Mouse (Mus musculus) erythroid progenitor cell, adult 5-6 weeks (primary cell): ENCODE data around the gene Ociad1. TPM values are rescaled to one million over a fixed set of nuclear protein-coding genes. Genes with fewer than 3 reads are reported as not detected.

Experiments
- ATAC-seq: replicated peaks from 2 replicates; pipeline ENCODE4 v1.8.0; 2016; ENCODE audit warnings: moderate number of reproducible peaks, mild to moderate bottlenecking, moderate TSS enrichment, inconsistent platforms; ENCODE audit not compliant: poor library complexity, low FRiP score, severe bottlenecking
- total RNA-seq, 2 experiments: library from RNA; stranded (forward) in 1 of 2; stranded (reverse) in 1 of 2; fragments of 150-400 nt in 1 of 2; fragments of 186-747, 209-891 nt in 1 of 2; gene quantifications; 2 replicates each; pipeline versions ENCODE4 v1.2.3 to v1.2.4; 2015 to 2017; ENCODE audit warnings: low replicate concordance in 2 of 2

The Ociad1 gene
- total RNA-seq, 2 experiments from 2014 or later = 108 to 187 TPM

DNA sequence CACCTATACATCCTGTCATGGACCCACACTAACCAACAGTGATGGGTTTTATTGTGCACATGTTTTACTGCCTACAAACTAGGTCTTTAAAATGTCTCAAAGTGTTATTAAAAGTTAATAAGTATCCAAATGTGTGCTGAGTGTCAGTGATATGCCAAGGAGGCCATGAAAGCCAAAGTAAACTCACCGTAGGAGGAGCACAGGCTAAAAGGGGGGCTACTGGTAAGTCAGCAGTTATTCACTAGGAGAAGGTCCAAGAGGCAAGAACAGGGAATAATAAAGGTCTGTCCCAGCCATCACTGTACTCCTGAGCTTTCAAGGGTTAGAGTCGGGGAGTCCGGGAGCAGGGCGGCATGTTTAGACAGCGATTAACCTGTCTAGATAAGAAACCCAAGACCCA, 43.9 kb downstream of the Ociad1 start:
- ATAC-seq = no peak

GRCm38 (mm10) chr5:73337961-73338831, 45.6 kb downstream of the Ociad1 start:
- no peak for ATAC-seq

DNA sequence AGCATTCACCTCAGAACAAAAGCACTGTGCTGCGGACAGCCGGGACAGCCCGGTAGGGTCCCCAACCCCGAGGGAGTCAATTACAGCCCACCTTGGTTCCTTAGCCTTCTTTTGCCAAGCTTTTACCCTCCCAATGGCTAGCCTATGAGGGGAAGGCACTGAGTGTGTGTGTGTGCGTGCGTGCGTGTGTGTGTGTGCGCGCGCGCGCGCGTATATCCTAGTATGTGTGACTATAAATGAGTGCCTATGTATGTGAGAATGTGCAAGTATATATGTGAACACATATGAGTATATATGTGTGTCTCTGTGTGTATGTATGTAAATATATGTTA, 46.2 kb downstream of the Ociad1 start:
- ATAC-seq = no peak

GRCm38 (mm10) chr5:73339779-73340722, 47.5 kb downstream of the Ociad1 start:
- ATAC-seq = no peak

DNA sequence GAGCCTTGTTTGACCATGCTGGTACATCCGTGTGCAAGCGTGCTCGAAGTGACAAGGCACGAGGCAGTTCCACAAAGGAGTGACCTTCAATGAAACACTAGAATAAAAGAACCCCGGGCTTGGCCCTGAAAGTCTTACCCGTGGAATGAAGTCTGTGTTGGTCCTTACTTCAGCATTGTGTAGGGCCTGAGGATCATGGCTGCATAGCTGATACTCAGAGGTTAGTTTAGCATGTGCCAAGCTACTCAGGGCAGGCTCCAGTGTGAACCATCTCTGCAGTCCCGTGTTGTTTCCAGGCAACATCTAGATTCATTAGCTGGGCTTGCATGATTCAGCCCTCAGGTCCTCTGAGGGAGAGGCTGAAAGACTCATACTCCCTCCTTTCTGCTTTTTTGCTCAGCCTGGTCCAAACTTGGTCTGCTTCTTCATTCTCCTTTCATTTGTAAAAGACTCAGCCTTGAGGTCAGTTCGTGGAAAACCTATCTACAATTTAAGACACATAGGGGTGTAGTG, 48.2 kb downstream of the Ociad1 start, which contains the start of gene Ociad2:
Ociad2 (minus strand) TSS at position 306 of the 513 bp plus-strand sequence.
- ATAC-seq = no peak

DNA sequence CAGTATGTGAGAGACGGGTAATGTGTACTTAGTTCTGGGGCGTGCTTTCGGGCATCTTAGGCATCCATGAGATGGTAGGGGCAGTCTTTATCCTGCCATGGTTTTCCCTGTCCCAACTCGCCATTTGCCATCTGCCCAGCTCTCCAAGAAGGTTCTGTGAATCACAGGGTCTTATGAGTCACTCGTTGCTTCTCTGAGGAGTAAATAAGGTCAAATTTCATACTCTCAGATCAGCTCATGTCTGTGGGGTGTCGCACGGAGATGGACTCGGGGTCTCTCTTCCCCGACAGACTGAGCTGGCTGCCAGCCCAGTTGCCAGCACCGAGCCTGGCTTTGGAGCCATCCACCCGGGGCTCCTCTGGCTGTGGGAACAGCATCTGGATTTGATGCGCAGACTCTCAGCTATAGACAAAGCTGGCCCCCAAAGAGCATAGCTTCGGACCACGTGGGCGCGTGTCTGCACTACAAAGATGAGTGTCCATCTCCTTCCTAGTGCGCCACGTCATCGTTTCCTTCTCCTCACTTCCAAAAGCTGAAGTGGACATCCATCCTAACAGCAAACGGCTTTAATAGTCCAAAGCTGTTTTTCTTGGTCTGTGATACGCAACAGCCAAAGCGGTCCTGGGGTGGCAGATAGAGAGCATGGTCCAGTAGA, 50.2 kb downstream of the Ociad1 start:
- no peak for ATAC-seq

- no peak for ATAC-seq
Observed at GRCm38 (mm10) chr5:73344310-73344709, 51.7 kb downstream of the Ociad1 start.

- ATAC-seq = no peak
Observed at GRCm38 (mm10) chr5:73345254-73345653, 52.7 kb downstream of the Ociad1 start.

GRCm38 (mm10) chr5:73349514-73349913, 56.9 kb downstream of the Ociad1 start:
- ATAC-seq = no peak

GRCm38 (mm10) chr5:73351796-73352195, 59.2 kb downstream of the Ociad1 start:
- ATAC-seq = no peak

DNA sequence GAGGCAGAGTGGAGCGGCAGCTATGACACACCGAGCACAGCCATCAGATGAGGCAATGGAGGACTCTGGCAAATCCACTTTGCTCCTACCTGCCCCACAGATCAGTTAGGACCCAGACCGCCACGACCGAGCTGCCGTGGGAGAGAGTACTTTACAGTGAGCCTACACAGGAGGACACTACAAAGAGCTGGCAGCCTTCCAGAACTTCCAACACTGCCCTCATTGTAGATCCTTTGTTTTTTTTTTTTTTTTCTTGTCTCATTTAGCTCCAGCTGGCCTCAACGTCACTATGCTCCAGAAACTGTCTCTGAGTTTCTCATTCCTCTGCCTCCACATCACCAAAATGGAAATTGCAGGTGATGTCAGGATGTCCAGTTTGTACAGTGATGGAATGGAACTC, 60.9 kb downstream of the Ociad1 start:
- no peak for ATAC-seq

- no peak for ATAC-seq
Observed at GRCm38 (mm10) chr5:73353978-73354377, 61.4 kb downstream of the Ociad1 start.

GRCm38 (mm10) chr5:73355393-73355792, 62.8 kb downstream of the Ociad1 start:
- peak; percentile 67 for ATAC-seq

- no peak for ATAC-seq
Observed at GRCm38 (mm10) chr5:73359134-73359751, 66.7 kb downstream of the Ociad1 start.

DNA sequence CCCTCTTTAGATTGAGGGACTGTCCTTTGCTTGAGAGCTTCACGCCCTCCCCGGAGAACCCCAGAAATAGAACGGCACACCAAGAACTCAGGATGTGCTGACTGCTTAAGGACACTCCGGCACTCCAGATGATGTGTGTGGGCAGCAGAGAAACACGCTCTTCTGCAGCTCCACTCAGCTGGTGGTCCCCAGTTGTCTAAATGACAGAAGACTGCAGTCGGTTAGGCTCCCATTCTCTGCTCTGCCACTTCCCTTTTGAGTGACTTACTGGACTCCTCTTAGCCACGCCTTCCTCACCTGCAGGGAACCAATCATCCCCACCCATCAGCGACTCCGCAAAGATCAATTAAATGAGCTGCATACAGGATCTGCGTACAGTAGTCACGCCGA, 67.2 kb downstream of the Ociad1 start:
- no peak for ATAC-seq

- no peak for ATAC-seq
Observed at GRCm38 (mm10) chr5:73360240-73360639, 67.7 kb downstream of the Ociad1 start.

- ATAC-seq = no peak
Observed at GRCm38 (mm10) chr5:73362338-73362737, 69.8 kb downstream of the Ociad1 start.

- no peak for ATAC-seq
Observed at GRCm38 (mm10) chr5:73362791-73363190, 70.2 kb downstream of the Ociad1 start.
